Mouse (Mus musculus) embryonic fibroblast, embryonic 13.5 days (primary cell): Measurements from ENCODE around the gene Zbtb39.

Source experiments
- CTCF ChIP-seq: IDR thresholded peaks from 2 replicates; pipeline ENCODE4 v1.5.1; 2011; ENCODE audit warnings: mild to moderate bottlenecking, control low read depth, low read length, moderate library complexity, borderline replicate concordance; ENCODE audit not compliant: insufficient read depth
- POLR2A ChIP-seq: IDR thresholded peaks from 2 replicates; pipeline ENCODE4 v1.6.1; 2011; ENCODE audit warnings: low read depth, mild to moderate bottlenecking, control low read depth, low read length, moderate library complexity

DNA sequence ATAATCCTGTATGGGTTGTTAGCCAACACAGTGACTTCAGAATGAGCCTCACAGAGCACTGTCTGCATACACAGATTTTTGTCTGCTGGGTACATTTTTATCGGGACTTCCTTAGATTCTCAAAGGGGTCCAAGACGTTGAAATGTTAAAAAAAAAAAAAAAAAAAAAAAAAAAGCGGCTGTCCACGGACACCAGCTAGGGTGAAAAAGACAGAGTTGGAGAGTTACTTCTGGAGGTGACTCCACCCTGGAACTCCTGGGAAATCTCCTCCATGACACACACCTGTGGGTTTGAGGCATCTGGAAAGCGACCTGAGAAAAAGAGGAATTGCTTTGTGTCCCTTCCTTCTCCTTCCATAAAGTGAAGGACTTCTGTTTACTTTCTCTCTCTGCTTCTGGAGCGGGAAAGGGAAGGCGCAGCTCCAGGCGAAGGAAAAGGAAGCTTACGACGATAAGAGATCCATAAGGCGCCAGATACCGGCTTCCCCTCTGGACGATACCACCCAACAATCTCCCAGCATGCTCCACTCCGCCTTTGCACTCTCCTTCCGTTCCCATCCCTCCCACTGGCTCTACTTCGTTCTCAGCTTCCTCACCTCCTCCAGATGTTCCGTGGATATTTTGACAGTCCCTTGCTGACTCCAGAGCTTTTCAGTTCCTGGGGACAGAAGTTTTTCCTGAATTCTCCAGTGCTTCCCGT, 16.6 kb downstream of the Zbtb39 start:
- no peak for TF ChIP-seq CTCF
- no peak for TF ChIP-seq POLR2A
